Mouse (Mus musculus): ENCODE measurements around the gene Lamtor1. TPM values are rescaled to one million over a fixed set of nuclear protein-coding genes. Genes with fewer than 3 reads are reported as not detected.

Gene Lamtor1
- total RNA-seq, 2 experiments from 2014 or later, result 26.2 to 35.0 TPM

Other genes starting within 250 kb of the Lamtor1 start
- gene Clpb, start 242.3 kb upstream of the Lamtor1 start, total RNA-seq (2015; ENCODE audit: low replicate concordance), result 0.38 and 0.42 TPM in 2 replicates
- 3.8 and 10.5 TPM in 2 replicates for gene Clpb, start 242.3 kb upstream of the Lamtor1 start, total RNA-seq (2017; ENCODE audit: low replicate concordance)
- not detected in 2 replicates for gene Phox2a, start 87.6 kb upstream of the Lamtor1 start, total RNA-seq (2015; ENCODE audit: low replicate concordance)
- gene Phox2a, start 87.6 kb upstream of the Lamtor1 start, total RNA-seq (2017; ENCODE audit: low replicate concordance), result not detected in 2 replicates
- gene Inppl1, start 67.7 kb upstream of the Lamtor1 start, total RNA-seq (2015; ENCODE audit: low replicate concordance), result 0.58 and 5.6 TPM in 2 replicates
- 1.4 and 18.0 TPM in 2 replicates for gene Inppl1, start 67.7 kb upstream of the Lamtor1 start, total RNA-seq (2017; ENCODE audit: low replicate concordance)
- gene Folr2, start 48.7 kb upstream of the Lamtor1 start, total RNA-seq (2015; ENCODE audit: low replicate concordance), result 3.6 TPM in 1 of 2 replicates, not detected in the other
- gene Folr2, start 48.7 kb upstream of the Lamtor1 start, total RNA-seq (2017; ENCODE audit: low replicate concordance), result not detected in 2 replicates
- gene Anapc15, start 42.2 kb upstream of the Lamtor1 start, total RNA-seq (2015; ENCODE audit: low replicate concordance), result 14.2 and 28.4 TPM in 2 replicates
- gene Anapc15, start 42.2 kb upstream of the Lamtor1 start, total RNA-seq (2017; ENCODE audit: low replicate concordance), result 18.6 and 19.5 TPM in 2 replicates
- not detected in 2 replicates for gene Folr1, start 35.1 kb upstream of the Lamtor1 start, total RNA-seq (2015; ENCODE audit: low replicate concordance)
- gene Folr1, start 35.1 kb upstream of the Lamtor1 start, total RNA-seq (2017; ENCODE audit: low replicate concordance), result not detected in 2 replicates
- gene Tomt, start 455 bp downstream of the Lamtor1 start, total RNA-seq (2015; ENCODE audit: low replicate concordance), result not detected in 2 replicates
- 0.56 TPM in 1 of 2 replicates, not detected in the other for gene Tomt, start 455 bp downstream of the Lamtor1 start, total RNA-seq (2017; ENCODE audit: low replicate concordance)
- gene Lrrc51, start 28.0 kb downstream of the Lamtor1 start, total RNA-seq (2015; ENCODE audit: low replicate concordance), result not detected in 2 replicates
- gene Lrrc51, start 28.0 kb downstream of the Lamtor1 start, total RNA-seq (2017; ENCODE audit: low replicate concordance), result not detected in 2 replicates
- 22.3 and 42.0 TPM in 2 replicates for gene Numa1, start 28.2 kb downstream of the Lamtor1 start, total RNA-seq (2015; ENCODE audit: low replicate concordance)
- gene Numa1, start 28.2 kb downstream of the Lamtor1 start, total RNA-seq (2017; ENCODE audit: low replicate concordance), result 64.5 and 110 TPM in 2 replicates
- 7.7 TPM in 1 of 2 replicates, not detected in the other for gene Il18bp, start 112.8 kb downstream of the Lamtor1 start, total RNA-seq (2015; ENCODE audit: low replicate concordance)
- 5.4 and 9.0 TPM in 2 replicates for gene Il18bp, start 112.8 kb downstream of the Lamtor1 start, total RNA-seq (2017; ENCODE audit: low replicate concordance)
- gene Rnf121, start 159.6 kb downstream of the Lamtor1 start, total RNA-seq (2015; ENCODE audit: low replicate concordance), result 3.8 and 5.8 TPM in 2 replicates
- gene Rnf121, start 159.6 kb downstream of the Lamtor1 start, total RNA-seq (2017; ENCODE audit: low replicate concordance), result 2.8 and 6.6 TPM in 2 replicates
- gene Xndc1, start 159.6 kb downstream of the Lamtor1 start, total RNA-seq (2015; ENCODE audit: low replicate concordance), result 3.8 and 12.3 TPM in 2 replicates
- 7.3 and 8.6 TPM in 2 replicates for gene Xndc1, start 159.6 kb downstream of the Lamtor1 start, total RNA-seq (2017; ENCODE audit: low replicate concordance)
- gene Xntrpc, start 159.8 kb downstream of the Lamtor1 start, total RNA-seq (2015; ENCODE audit: low replicate concordance), result 1.3 TPM in 1 of 2 replicates, not detected in the other
- gene Xntrpc, start 159.8 kb downstream of the Lamtor1 start, total RNA-seq (2017; ENCODE audit: low replicate concordance), result 0.70 and 1.1 TPM in 2 replicates
- gene Trpc2, start 177.2 kb downstream of the Lamtor1 start, total RNA-seq (2015; ENCODE audit: low replicate concordance), result 0.63 TPM in 1 of 2 replicates, not detected in the other
- gene Trpc2, start 177.2 kb downstream of the Lamtor1 start, total RNA-seq (2017; ENCODE audit: low replicate concordance), result 0.28 TPM in 1 of 2 replicates, not detected in the other
- gene Art1, start 195.8 kb downstream of the Lamtor1 start, total RNA-seq (2015; ENCODE audit: low replicate concordance), result not detected in 2 replicates
- not detected in 2 replicates for gene Art1, start 195.8 kb downstream of the Lamtor1 start, total RNA-seq (2017; ENCODE audit: low replicate concordance)
- gene Art5, start 203.6 kb downstream of the Lamtor1 start, total RNA-seq (2015; ENCODE audit: low replicate concordance), result not detected in 2 replicates
- gene Art5, start 203.6 kb downstream of the Lamtor1 start, total RNA-seq (2017; ENCODE audit: low replicate concordance), result not detected in 2 replicates
- not detected in 2 replicates for gene Chrna10, start 210.9 kb downstream of the Lamtor1 start, total RNA-seq (2015; ENCODE audit: low replicate concordance)
- gene Chrna10, start 210.9 kb downstream of the Lamtor1 start, total RNA-seq (2017; ENCODE audit: low replicate concordance), result not detected in 2 replicates